Mouse (Mus musculus) kidney, adult 18-20 months (tissue): Measurements from ENCODE around the gene Hyal4.
A peak's percentile ranks its signal among the peaks of the same experiment; 100 is the strongest.

ENCODE experiments used
- DNase-seq: peaks from one replicate; pipeline ENCODE4 v3.0.0; 2021

Hyal4 gene

GRCm38 (mm10) chr6:24748029-24748428 lies at the start of gene Hyal4:
Gene Hyal4 (plus strand): TSS chr6:24748329.
- no peak for DNase-seq

GRCm38 (mm10) chr6:24707090-24707489 lies 41.0 kb upstream of the Hyal4 start:
- DNase-seq = no peak

- no peak for DNase-seq
Measured at GRCm38 (mm10) chr6:24707499-24707898, 40.6 kb upstream of the Hyal4 start.

GRCm38 (mm10) chr6:24721317-24722099 lies 26.6 kb upstream of the Hyal4 start:
- DNase-seq = peak; percentile 41

- no peak for DNase-seq
Measured at GRCm38 (mm10) chr6:24728130-24728529, 20.0 kb upstream of the Hyal4 start.

- DNase-seq = no peak
Measured at GRCm38 (mm10) chr6:24732945-24733344, 15.2 kb upstream of the Hyal4 start, which contains the start of gene Hyal6. Gene Hyal6 (plus strand): TSS chr6:24733245.

- no peak for DNase-seq
Measured at GRCm38 (mm10) chr6:24734565-24734964, 13.6 kb upstream of the Hyal4 start.

GRCm38 (mm10) chr6:24759281-24759680 lies 11.2 kb downstream of the Hyal4 start:
- no peak for DNase-seq

- no peak for DNase-seq
Measured at GRCm38 (mm10) chr6:24766261-24766660, 18.1 kb downstream of the Hyal4 start.

GRCm38 (mm10) chr6:24779182-24779581 lies 31.1 kb downstream of the Hyal4 start:
- no peak for DNase-seq

GRCm38 (mm10) chr6:24790888-24791287 lies 42.8 kb downstream of the Hyal4 start, which contains the start of gene Spam1:
Gene Spam1 (plus strand): TSS chr6:24791188.
- no peak for DNase-seq
